Mouse (Mus musculus): ENCODE results near the gene Tnf.

- TF ChIP-seq CEBPB (IDR thresholded peaks at IDR 0.05; ENCODE audit: insufficient read depth, poor library complexity, severe bottlenecking) (no peak), MYOG (IDR thresholded peaks at IDR 0.05; ENCODE audit: control insufficient read depth in 1 of 3, insufficient read depth in 1 of 3, insufficient read length in 2 of 3, low read depth in 2 of 3) (no peak), POLR2A (IDR thresholded peaks at IDR 0.05; ENCODE audit: insufficient read length, low read depth) (no peak), POLR2AphosphoS2 (IDR thresholded peaks at IDR 0.05; ENCODE audit: insufficient read length, low read depth) (no peak), MAX (IDR thresholded peaks at IDR 0.05; ENCODE audit: low read depth) (no peak), E2F4 (IDR thresholded peaks at IDR 0.05; ENCODE audit: insufficient read depth) (no peak), TCF12 (IDR thresholded peaks at IDR 0.05; ENCODE audit: insufficient read depth, poor library complexity, severe bottlenecking) (no peak)
Observed at GRCm38 (mm10) chr17:35205380-35205769, 3.6 kb upstream of the Tnf start.

All from myocyte (in vitro differentiated cells).